Mouse (Mus musculus) midbrain, embryonic 11.5 days (tissue): ENCODE results near the gene Gfy. TPM values are rescaled to one million over a fixed set of nuclear protein-coding genes. Genes with fewer than 3 reads are reported as not detected.
A peak's percentile ranks its signal among the peaks of the same experiment; 100 is the strongest.

Source experiments
- ATAC-seq: fragments of 200-750 bp; cut with Nextera tagmentation; 2 replicates; pipeline ENCODE4 v1.8.0; 2017; ENCODE audit warnings: moderate TSS enrichment, moderate library complexity; ENCODE audit not compliant: low FRiP score
- DNase-seq: peaks from one replicate; pipeline ENCODE4 v3.0.0; 2015; ENCODE audit warnings: low spot score; ENCODE audit errors: missing footprints
- H3K27ac ChIP-seq: fragments of 300-500 bp; sonication (generic); 2 replicates; pipeline ENCODE4 v1.5.1; 2014; ENCODE audit warnings: low read depth, low read length
- H3K27me3 ChIP-seq: fragments of 300-500 bp; sonication (generic); 2 replicates; pipeline ENCODE4 v1.6.1; 2014; ENCODE audit warnings: mild to moderate bottlenecking, low read length, moderate library complexity, mixed read lengths; ENCODE audit not compliant: control insufficient read depth, insufficient read depth
- H3K36me3 ChIP-seq: fragments of 300-500 bp; sonication (generic); 2 replicates; pipeline ENCODE4 v1.6.1; 2014; ENCODE audit warnings: mild to moderate bottlenecking, low read length, moderate library complexity, mixed read lengths; ENCODE audit not compliant: control insufficient read depth, insufficient read depth
- H3K4me1 ChIP-seq: fragments of 300-500 bp; sonication (generic); 2 replicates; pipeline ENCODE4 v1.6.1; 2014; ENCODE audit warnings: low read length; ENCODE audit not compliant: control insufficient read depth, insufficient read depth
- H3K4me2 ChIP-seq: fragments of 300-500 bp; sonication (generic); 2 replicates; pipeline ENCODE4 v1.6.1; 2014; ENCODE audit warnings: mild to moderate bottlenecking, moderate library complexity
- H3K4me3 ChIP-seq: fragments of 300-500 bp; sonication (generic); 2 replicates; pipeline ENCODE4 v1.5.1; 2014; ENCODE audit warnings: low read depth, low read length
- H3K9ac ChIP-seq: fragments of 300-500 bp; sonication (generic); 2 replicates; pipeline ENCODE4 v1.6.1; 2014; ENCODE audit warnings: low read length
- H3K9me3 ChIP-seq: fragments of 300-500 bp; sonication (generic); 2 replicates; pipeline ENCODE4 v1.6.1; 2016; ENCODE audit warnings: low read length; ENCODE audit not compliant: control insufficient read depth
- WGBS: fragments of 180-500 bp; shearing (Covaris S2); extraction: QIAGEN DNeasy Blood & Tissue Kit; methylation state at CpG from one replicate; pipeline ENCODE4 v1.1.7; 2014; 5-methylcytosine and 5-hydroxymethylcytosine counted together
- polyA plus RNA-seq: library from polyadenylated mRNA; unstranded; fragments of >200 nt; fragmentation: Nextera tagmentation; extraction: Ambion mirVana; gene quantifications from 2 replicates; pipeline ENCODE4 v1.2.1, GENCODE M21; 2014

The Gfy gene
- polyA plus RNA-seq, 1 experiment from 2014 or later = not detected

DNA sequence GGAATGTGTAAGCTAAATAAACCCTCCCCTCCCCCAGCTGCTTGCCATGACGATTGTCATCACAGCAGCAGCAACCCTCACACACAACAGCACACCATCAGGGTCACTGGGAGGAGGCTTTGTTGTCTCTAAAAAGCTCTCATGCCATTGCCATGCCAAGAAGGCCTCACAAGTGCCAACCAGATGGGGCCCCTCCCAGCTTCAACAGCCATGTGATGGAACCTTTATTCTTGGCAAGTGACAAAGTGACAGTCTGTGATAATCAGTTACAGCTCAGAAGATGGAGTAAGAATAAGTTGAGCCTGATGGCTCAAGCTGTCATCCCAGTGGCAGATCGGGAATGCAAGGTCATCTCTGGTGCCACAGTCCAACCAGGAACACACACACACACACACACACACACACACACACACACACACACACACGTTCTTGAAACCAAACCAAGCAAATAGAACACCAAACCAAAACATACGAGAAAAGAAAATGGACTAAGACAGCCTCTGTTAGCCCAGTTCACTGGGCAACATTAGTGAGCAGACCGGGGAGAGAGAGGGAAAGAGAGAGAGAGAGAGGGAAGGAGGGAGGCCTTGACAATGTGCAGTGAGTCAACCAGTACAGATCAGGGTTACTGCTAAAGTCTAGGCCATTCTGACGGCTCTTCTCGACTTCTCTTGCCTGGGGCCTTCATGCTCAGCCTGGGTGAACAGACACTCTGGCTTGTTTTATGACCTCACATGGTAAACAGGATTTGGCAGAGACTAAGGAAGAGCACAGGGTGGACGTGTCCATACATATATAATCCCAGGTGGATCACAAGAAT is 39.3 kb downstream of the Gfy start:
- 80% methylated on average over 8 of the region's 8 CpGs for WGBS
- H3K4me1 ChIP-seq = no peaks in the 10 kb centered on the region
- H3K9ac ChIP-seq = no peak overlapping the region
- no peak overlapping the region for H3K4me2 ChIP-seq
- H3K36me3 ChIP-seq = no peaks in the 10 kb centered on the region; the same call in 1 of the 2 replicates
- H3K4me3 ChIP-seq = no peak overlapping the region
- no peak overlapping the region for H3K27ac ChIP-seq
- H3K27me3 ChIP-seq = peaks cover 7% of the 10 kb centered on the region; the same call in 1 of the 2 replicates
- ATAC-seq (no peak), DNase-seq (no peak)
- no peaks in the 10 kb centered on the region for H3K9me3 ChIP-seq

DNA sequence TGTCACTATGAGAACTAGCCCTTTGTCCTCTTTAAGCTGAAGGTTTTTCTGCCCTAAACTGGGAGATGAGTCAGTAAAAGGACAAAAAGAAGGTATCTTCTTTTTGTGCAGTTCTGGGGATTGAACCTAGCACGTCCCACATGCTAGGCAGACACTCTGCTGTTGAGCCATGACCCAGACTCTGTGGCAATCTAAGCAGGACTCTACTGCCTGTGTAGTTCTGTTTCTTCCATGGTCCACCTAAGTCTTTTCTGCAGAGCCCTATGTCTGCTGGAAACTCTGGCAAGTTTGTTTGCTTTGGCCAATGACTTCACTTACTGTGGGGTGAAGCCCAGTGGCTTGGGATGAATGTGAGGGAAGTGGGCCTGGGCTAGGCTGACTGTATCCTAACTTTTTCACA is 41.0 kb downstream of the Gfy start:
- no peak for DNase-seq
- 90% methylated on average over 1 of the region's 1 CpGs for WGBS
- no peaks in the 10 kb centered on the region; the same call in 1 of the 2 replicates for H3K36me3 ChIP-seq
- no peak overlapping the region for H3K4me3 ChIP-seq
- no peak overlapping the region for H3K27ac ChIP-seq
- no peaks in the 10 kb centered on the region for H3K9me3 ChIP-seq
- no peak for ATAC-seq
- H3K27me3 ChIP-seq = peaks cover 9% of the 10 kb centered on the region; the same call in 1 of the 2 replicates
- H3K9ac ChIP-seq = no peak overlapping the region
- H3K4me2 ChIP-seq = no peak overlapping the region
- H3K4me1 ChIP-seq = no peaks in the 10 kb centered on the region; the same call in 1 of the 2 replicates

DNA sequence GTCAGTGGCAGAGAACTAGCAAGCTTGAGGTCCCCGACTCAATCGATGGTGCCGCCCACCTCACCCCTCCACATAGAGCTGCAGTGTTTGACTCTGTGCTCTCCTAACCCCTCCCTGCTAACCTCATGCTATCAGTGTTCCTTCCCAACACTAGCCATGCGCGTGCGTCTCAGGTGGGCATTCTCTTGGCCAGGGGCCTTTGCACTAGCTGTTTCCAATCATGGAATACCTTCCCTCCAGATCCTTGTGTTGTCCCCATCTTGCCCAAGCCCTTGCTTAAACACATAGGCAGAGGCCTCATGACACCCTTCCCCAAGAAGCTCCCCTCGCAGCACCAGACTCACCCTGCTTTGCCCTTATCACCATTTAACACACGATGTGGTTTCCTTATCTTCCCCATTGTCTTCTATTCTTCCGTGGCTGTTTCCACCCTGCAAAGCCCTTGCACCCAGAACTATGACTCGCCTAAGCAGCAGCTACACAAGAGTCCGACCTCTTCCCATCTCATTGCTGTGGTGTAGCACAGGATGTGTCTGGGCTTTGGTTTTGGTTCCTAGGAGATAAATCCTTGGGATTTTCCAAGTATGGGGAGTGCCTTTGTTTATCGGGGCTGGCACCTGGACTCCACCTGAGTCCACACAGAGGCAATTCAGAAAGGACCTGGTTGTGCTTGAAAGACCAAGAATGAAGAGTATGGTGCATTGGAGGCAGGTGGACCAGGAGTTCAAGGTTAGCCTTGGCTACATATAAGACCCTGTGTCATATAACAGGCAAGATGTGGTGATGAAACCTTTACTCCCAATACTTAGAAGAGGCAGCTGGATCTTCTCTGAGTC is 42.0 kb downstream of the Gfy start:
- DNase-seq (no peak), ATAC-seq (no peak)
- Histone ChIP-seq H3K36me3 (no peaks in the 10 kb centered on the region), H3K4me2 (no peak overlapping the region), H3K27me3 (peaks cover 9% of the 10 kb centered on the region; the same call in 1 of the 2 replicates), H3K9ac (no peak overlapping the region; the same call in 1 of the 2 replicates), H3K4me3 (no peak overlapping the region), H3K27ac (no peak overlapping the region; the same call in 1 of the 2 replicates), H3K9me3 (no peaks in the 10 kb centered on the region), H3K4me1 (no peaks in the 10 kb centered on the region; the same call in 1 of the 2 replicates)
- WGBS = 83% methylated on average over 12 of the region's 12 CpGs

DNA sequence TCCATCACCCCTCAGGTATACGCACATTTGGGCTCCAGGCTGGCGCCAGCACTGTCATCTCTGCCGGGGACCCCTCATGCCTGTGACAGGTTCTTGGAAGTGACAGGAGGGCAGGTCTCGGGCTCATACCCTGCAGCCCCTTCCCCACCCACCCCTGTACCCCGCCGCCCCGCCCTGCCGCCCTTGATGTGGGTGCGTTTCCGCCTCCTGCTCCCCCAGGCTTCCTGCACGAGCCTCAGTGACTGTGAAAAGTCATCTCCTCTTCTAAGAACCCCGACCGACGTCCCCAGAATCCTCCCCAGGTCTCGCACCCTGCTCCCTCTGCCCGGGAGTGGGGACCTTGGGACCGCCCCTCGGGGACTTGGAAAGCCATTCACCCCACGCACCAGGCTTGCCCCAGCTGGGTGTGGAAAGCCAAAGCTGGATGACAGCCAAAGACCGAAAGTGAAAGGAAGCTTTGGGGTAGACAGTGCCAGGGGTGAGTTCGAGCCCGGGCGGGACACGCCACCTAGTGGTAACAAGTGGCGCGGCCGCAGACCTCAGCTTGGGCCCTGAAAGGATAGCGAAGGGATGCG is 43.3 kb downstream of the Gfy start, which contains the start of the genes Gm45713 and Flt3l:
TSS of gene Gm45713 (minus strand) at position 239 of the 575 bp plus-strand sequence.
TSS of gene Flt3l (minus strand) at position 440 of the 575 bp plus-strand sequence.
- ATAC-seq = peak; percentile 81
- Histone ChIP-seq H3K4me1 (no peaks in the 10 kb centered on the region; the same call in 1 of the 2 replicates), H3K27ac (no peak within 1 kb of the TSS; the same call in 1 of the 2 replicates), H3K9me3 (no peaks in the 10 kb centered on the region), H3K36me3 (no peaks in the 10 kb centered on the region), H3K4me2 (peak within 1 kb of the TSS; percentile 69), H3K9ac (peak within 1 kb of the TSS; percentile 59), H3K4me3 (peak within 1 kb of the TSS; percentile 46), H3K27me3 (peaks cover 9% of the 10 kb centered on the region; the same call in 1 of the 2 replicates)
- WGBS = 6% methylated on average over 29 of the region's 29 CpGs
- peak; percentile 99 for DNase-seq

DNA sequence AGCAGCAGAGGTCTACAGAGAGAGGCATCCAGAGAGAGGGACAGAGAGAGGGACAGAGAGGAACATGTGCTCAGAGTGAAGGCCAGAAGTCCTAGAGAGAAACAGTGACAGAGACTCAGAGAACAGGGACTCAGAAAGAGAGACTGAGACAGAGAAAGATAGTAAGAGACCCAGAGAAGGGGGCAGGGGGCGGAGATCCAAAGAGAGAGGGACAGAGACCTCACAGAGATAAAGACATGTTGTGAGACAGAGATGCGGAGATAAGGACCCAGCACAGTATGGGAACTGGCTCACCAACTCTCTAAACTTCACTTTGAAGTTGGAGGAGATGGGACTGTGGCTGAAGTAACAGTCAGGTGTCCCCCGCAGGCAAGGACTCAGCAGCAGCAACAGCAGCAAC is 44.0 kb downstream of the Gfy start:
- ATAC-seq (no peak), DNase-seq (no peak)
- 74% methylated on average over 3 of the region's 3 CpGs for WGBS
- Histone ChIP-seq H3K4me3 (no peak overlapping the region; the same call in 1 of the 2 replicates), H3K4me2 (no peak overlapping the region), H3K36me3 (no peaks in the 10 kb centered on the region), H3K27me3 (peaks cover 9% of the 10 kb centered on the region; the same call in 1 of the 2 replicates), H3K4me1 (no peaks in the 10 kb centered on the region; the same call in 1 of the 2 replicates), H3K27ac (no peak overlapping the region), H3K9ac (no peak overlapping the region; the same call in 1 of the 2 replicates), H3K9me3 (no peaks in the 10 kb centered on the region)

DNA sequence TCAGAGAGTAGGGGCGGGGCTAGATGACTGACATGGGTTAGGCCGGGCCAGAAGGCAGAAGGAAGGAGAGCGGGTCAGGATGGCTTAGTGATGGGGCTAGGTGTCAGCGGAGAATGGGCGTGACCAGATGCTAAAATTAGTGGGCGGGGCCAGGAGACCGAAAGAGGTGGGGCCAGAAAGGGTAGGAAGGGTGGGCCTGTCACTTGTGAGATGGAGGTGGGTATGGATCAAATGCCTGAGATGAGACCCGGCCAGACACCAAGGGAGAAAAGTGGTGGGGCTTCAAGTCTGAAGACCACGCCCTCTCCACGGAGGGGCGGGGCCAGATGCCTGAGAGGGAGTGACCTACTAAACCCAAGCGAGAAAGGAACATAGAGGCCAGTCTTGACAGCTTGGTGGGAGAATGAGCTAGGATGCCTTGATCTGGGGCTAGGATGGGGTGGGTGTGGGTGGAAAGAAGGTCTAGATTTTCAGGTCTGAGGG is 44.8 kb downstream of the Gfy start:
- WGBS = 12% methylated on average over 12 of the region's 12 CpGs
- H3K9ac ChIP-seq = no peak overlapping the region
- no peak overlapping the region for H3K27ac ChIP-seq
- H3K9me3 ChIP-seq = no peaks in the 10 kb centered on the region
- no peak overlapping the region for H3K4me3 ChIP-seq
- H3K27me3 ChIP-seq = peaks cover 9% of the 10 kb centered on the region; the same call in 1 of the 2 replicates
- no peak overlapping the region for H3K4me2 ChIP-seq
- ATAC-seq (peak; percentile 23; the same call in 1 of the 2 replicates), DNase-seq (no peak)
- H3K4me1 ChIP-seq = peaks cover 3% of the 10 kb centered on the region
- H3K36me3 ChIP-seq = no peaks in the 10 kb centered on the region

DNA sequence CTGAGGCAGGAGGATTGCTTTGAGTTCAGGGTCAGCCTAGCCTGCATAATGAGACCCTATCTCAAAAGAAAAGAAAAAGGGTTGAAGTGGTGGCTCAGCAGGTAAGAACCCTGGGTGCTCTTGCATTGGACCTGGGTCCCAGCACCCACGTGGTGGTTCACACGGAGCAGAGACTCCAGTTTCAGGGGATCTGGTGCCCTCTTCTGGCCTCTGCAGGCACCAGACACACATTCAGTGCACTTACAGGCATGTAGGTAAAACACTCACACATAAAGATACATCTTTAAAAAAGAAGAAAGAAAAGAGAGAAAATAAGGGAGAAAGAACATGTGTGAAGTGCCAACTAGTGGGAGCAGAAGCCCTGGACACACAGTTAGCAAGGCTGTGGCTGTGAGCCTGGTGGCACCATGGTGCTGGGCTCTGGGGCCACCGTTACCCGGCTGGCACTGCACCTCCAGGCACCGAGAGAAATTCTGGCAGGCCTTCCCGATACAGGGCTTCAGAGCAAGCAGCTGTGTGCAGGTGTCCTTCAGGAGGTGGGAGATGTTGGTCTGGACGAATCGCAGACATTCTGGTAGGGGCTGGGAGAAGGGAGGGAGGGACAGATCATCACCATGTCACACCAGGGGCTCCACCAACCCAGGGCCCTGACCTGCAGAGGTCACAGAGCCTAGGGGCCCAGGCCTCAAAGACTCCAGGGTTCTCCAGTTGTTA is 45.8 kb downstream of the Gfy start:
- Histone ChIP-seq H3K27me3 (peaks cover 9% of the 10 kb centered on the region; the same call in 1 of the 2 replicates), H3K4me1 (peaks cover 8% of the 10 kb centered on the region), H3K27ac (no peak overlapping the region), H3K9me3 (no peaks in the 10 kb centered on the region), H3K4me3 (no peak overlapping the region), H3K36me3 (no peaks in the 10 kb centered on the region), H3K4me2 (no peak overlapping the region), H3K9ac (no peak overlapping the region)
- 85% methylated on average over 8 of the region's 8 CpGs for WGBS
- DNase-seq (no peak), ATAC-seq (no peak)

DNA sequence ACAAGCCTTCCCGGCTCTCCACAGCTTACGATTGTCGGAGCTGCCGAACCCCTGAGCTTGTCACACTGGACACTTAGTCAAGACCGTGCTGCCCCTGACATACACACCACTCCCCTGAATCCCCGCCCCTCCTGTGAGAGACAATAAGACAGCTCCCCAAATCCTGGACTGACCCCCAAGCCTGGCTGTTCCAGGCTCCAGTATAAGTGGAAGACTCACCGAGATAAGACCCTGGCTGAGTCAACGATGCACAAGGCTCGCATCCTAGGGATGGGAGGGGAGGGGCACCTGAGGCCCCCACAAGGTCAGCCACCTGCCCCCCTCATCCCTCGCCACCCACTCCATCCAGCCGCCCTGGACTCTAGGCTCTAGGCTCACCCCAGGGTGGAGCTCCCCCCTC is 47.5 kb downstream of the Gfy start:
- 83% methylated on average over 11 of the region's 11 CpGs for WGBS
- Histone ChIP-seq H3K36me3 (peaks cover 7% of the 10 kb centered on the region), H3K27ac (no peak overlapping the region), H3K9me3 (no peaks in the 10 kb centered on the region), H3K4me2 (no peak overlapping the region), H3K9ac (0 out of 2 replicates have a peak overlapping the region, but pooled peaks have one; percentile 27), H3K4me3 (no peak overlapping the region), H3K27me3 (peaks cover 9% of the 10 kb centered on the region; the same call in 1 of the 2 replicates), H3K4me1 (peaks cover 15% of the 10 kb centered on the region)
- DNase-seq (no peak), ATAC-seq (no peak)
